Mouse (Mus musculus) cerebellum, adult 2 months (tissue): ENCODE results near the gene Rere. TPM values are rescaled to one million over a fixed set of nuclear protein-coding genes. Genes with fewer than 3 reads are reported as not detected.

Experiments
- DNase-seq, 2 experiments: peaks; one replicate each; pipeline ENCODE4 v3.0.0; 2021
- H3K27ac ChIP-seq: fragments of 200-500 bp; 2 replicates; pipeline ENCODE4 v1.5.1; 2012; ENCODE audit warnings: low read length, control low read depth, inconsistent platforms; ENCODE audit not compliant: insufficient read depth
- H3K27me3 ChIP-seq: fragments of 200-500 bp; 2 replicates; pipeline ENCODE4 v1.6.1; 2012; ENCODE audit warnings: inconsistent platforms, mild to moderate bottlenecking, low read length, moderate library complexity; ENCODE audit not compliant: control insufficient read depth, insufficient read depth
- H3K4me1 ChIP-seq: fragments of 200-500 bp; 2 replicates; pipeline ENCODE4 v1.6.1; 2011; ENCODE audit warnings: low read length; ENCODE audit not compliant: control insufficient read depth, insufficient read depth
- H3K4me3 ChIP-seq: fragments of 200-500 bp; replicated peaks from 2 replicates; pipeline ENCODE3; 2011; ENCODE audit warnings: mild to moderate bottlenecking, low read depth, low read length, control low read depth; ENCODE audit not compliant: insufficient read depth
- CTCF ChIP-seq: fragments of 200-500 bp; IDR thresholded peaks from 2 replicates; pipeline ENCODE4 v1.5.1; 2011; ENCODE audit warnings: low read depth, mild to moderate bottlenecking, control low read depth, low read length, moderate library complexity, borderline replicate concordance; ENCODE audit not compliant: insufficient read depth
- POLR2A ChIP-seq: fragments of 200-500 bp; IDR thresholded peaks from 2 replicates; pipeline ENCODE4 v1.6.1; 2011; ENCODE audit warnings: low read length, control low read depth, borderline replicate concordance; ENCODE audit not compliant: insufficient read depth
- WGBS: fragments of 180-500 bp; shearing (Covaris S2); methylation state at CpG from one replicate; pipeline ENCODE4 v1.1.7; 2018; 5-methylcytosine and 5-hydroxymethylcytosine counted together
- polyA plus RNA-seq: library from polyadenylated mRNA; depleted of rRNA; stranded (reverse); fragments of >200 nt; gene quantifications from 2 replicates; pipeline ENCODE4 v1.2.3, GENCODE M21; 2012

Rere gene
- polyA plus RNA-seq, 1 experiment: 69.1 TPM

DNA sequence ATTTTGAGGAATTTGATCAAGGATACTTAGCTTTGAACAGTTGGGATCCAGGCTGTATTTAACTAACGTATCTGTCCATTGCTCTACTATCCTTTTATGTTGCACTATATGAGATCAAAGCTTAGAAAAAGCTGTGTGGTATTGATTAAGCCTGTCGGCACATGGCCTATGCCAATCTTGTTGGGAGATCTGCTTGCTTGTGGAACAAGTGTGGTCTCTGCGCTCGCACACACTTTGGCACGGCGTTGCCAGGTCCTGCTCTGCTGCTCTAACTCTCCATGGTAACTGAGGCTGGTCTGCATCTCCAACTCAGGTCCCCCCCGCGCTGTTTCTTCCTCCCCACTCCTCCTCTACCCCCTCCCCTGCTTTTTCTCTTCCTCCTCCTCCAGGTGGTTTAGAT is 112.2 kb downstream of the Rere start:
- no peak for DNase-seq

DNA sequence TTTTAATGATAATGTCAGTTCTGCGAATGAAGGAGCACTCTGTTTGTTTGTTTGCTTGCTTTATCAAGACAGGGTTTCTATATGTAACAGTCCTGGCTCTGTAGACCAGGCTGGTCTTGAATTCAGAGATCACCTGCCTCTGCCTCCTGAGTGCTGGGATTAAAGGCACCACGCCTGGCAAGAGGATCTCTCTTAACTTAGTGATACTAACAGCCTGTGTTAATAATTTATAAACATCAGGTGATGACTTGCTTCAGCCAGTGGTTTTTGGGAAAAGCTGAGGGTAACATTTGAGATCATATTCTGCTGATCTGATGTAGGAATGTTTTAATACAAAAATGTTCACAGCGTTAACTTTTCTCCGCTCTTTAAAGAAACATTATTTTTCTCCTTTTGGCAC is 112.6 kb downstream of the Rere start:
- Histone ChIP-seq H3K27ac (no peak overlapping the region), H3K4me1 (peaks cover 24% of the 10 kb centered on the region), H3K27me3 (no peaks in the 10 kb centered on the region), H3K4me3 (no peak overlapping the region)
- TF ChIP-seq POLR2A (no peak), CTCF (no peak)
- 80% methylated on average over 4 of the region's 4 CpGs for WGBS
- no peak for DNase-seq

More for the DNA sequence above, 112.2 kb downstream of the Rere start:
- Histone ChIP-seq H3K27ac (no peak overlapping the region), H3K4me3 (no peak overlapping the region), H3K4me1 (peaks cover 22% of the 10 kb centered on the region), H3K27me3 (no peaks in the 10 kb centered on the region)
- TF ChIP-seq POLR2A: no peak
- TF ChIP-seq CTCF: no peak
- 41% methylated on average over 8 of the region's 8 CpGs for WGBS

DNA sequence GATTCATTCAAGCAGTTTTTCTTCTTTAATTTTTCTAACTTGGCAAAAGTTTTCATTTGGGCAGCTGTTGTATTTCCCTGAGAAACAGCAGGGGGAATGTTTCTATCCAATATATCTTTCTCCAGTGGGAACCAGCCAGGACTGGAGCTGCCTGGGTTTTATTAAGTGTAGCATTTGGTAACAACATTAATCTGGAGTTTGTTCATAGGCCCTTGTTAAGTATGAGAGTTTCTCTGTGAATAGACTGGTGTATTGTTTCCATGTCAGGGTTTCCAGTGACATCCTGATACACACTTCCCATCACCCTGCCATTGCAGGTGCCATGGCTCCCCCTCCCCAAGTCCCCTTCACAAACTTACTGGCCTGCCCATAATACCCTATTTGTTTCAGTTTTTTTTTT is 114.9 kb downstream of the Rere start:
- peaks cover 26% of the 10 kb centered on the region for H3K4me1 ChIP-seq
- TF ChIP-seq POLR2A: no peak
- TF ChIP-seq CTCF: no peak
- no peak overlapping the region for H3K4me3 ChIP-seq
- DNase-seq: no peak
- H3K27ac ChIP-seq: no peak overlapping the region
- no peaks in the 10 kb centered on the region for H3K27me3 ChIP-seq

DNA sequence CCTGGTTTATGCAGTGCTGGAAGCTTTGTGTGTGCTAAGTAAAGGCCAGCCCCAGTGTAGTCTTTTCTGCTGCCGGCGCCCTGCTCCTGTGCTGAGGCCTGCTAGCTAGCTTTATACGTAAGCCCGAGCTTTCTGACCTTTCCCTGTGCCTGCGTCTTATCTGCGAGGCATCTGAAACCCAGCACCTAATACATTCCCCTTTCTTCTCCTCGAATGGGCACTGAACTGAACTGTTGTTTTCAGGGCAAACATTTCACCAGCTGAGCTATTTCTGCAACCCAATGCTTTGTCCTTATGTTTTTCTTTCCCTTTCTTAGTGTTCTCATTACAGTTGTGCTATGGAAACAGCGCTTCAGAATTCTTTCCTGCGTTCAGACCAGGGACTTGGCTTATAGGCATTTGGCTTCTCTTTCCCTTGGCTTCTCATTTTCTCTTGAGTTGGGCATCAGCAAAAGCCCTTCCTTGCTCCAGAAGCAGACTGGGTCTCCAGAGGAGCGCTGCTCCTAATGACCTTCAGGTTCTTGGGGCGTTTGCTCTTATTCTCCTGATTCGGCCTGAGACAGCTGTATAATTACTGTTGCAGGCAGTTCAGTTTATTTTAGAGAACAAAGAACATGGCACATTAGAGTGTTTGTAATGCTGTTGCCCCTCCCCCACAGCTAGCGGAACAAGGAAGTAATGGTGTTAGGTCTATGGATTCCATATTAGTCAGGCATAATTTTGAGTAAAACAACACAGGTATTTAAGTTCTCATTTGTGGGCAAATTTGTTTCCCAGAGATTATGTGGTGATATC is 115.6 kb downstream of the Rere start:
- Histone ChIP-seq H3K4me1 (peaks cover 30% of the 10 kb centered on the region), H3K27ac (no peak overlapping the region; the same call in 1 of the 2 replicates), H3K27me3 (no peaks in the 10 kb centered on the region), H3K4me3 (no peak overlapping the region)
- TF ChIP-seq CTCF (no peak), POLR2A (no peak)
- 49% methylated on average over 13 of the region's 13 CpGs for WGBS
- DNase-seq: no peak

DNA sequence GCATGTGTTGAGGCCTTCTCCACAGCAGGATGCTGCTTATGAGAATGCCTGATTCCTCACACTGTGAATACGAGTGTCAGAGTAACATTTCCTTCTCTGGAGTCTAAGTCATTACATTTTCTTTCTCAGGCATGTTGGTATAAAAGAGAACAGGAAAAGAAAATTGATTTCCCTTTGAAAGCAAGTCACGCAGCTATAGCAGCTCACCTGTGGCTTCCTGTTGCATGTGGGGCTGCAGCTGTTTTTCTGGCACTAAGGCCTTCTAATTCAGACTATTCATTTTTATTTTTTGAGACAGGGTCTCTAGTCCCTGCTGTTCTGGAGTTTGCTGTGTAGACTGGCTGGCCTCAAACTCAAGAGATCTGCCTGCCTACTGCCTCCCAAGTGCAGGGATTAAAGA is 117.6 kb downstream of the Rere start:
- WGBS: 49% methylated on average over 2 of the region's 2 CpGs
- H3K27ac ChIP-seq: no peak overlapping the region

DNA sequence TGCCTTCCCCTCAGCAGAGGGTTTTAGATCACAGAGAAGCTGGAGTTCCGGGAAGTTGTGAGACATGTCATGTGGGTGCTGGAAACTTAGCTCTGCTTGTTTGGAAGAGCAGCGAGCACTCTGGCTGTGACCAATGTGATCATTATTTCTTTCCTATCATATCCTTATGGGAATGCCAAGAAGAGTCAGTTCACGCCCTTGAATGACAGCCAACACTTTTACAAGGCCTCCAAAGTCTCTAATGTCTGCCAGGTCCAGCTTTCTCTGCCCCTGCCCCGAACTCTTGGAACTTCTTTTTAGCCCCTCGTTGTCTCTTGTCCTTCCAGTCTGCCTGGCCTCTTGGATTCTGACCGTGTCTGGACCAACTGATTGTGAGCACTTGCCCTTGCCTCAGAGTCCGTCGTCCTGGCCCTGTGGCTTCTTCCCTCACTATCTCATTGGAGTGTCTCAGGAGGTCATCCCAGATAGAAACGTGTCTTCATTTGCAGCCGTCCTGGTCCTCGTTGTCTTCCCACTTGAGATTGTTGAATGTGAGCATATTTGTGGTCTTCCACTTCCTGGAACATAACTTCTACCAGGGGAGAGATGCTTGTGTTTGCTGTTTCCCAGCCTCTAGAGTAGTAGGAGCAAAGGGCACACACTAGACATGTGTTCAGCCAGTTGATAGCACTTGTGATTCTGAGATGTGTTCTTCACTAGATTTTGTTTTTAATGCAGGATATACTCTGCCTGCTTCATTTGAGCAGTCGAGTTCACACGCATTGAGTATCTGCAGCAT is 120.6 kb downstream of the Rere start:
- TF ChIP-seq CTCF (no peak), POLR2A (no peak)
- H3K27me3 ChIP-seq: no peaks in the 10 kb centered on the region
- peaks cover 37% of the 10 kb centered on the region for H3K4me1 ChIP-seq
- WGBS: 37% methylated on average over 13 of the region's 13 CpGs
- no peak for DNase-seq
- peak overlapping the region; percentile 3; the same call in 1 of the 2 replicates for H3K27ac ChIP-seq
- H3K4me3 ChIP-seq: no peak overlapping the region

More for the DNA sequence above, 117.6 kb downstream of the Rere start:
- Histone ChIP-seq H3K4me3 (no peak overlapping the region), H3K27me3 (no peaks in the 10 kb centered on the region), H3K4me1 (peaks cover 39% of the 10 kb centered on the region)
- no peak for TF ChIP-seq CTCF
- TF ChIP-seq POLR2A: no peak
- no peak for DNase-seq

DNA sequence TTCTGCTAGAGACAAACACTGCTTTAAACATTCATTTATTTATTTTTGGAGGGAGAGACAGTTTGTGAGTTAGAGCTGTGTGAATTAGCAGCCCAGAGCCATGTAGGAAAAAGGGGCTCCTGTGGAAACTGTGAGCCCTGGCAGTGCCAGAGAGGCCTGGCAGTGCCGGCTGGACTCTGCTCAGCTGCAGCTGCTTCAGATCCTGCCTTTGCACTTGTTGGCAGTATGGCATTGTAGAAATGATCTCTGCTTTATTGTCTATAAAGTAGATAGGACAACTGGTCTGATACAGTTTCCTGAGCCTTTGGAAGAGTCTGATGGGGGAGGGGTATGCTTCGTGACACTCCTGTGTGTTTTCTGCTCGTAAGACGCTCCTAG is 121.2 kb downstream of the Rere start:
- no peak overlapping the region for H3K27ac ChIP-seq

More for the DNA sequence above, 121.2 kb downstream of the Rere start:
- TF ChIP-seq POLR2A (no peak), CTCF (no peak)
- WGBS: 33% methylated on average over 4 of the region's 4 CpGs
- Histone ChIP-seq H3K4me3 (no peak overlapping the region), H3K27me3 (no peaks in the 10 kb centered on the region), H3K4me1 (peaks cover 38% of the 10 kb centered on the region)
- DNase-seq: peak; percentile 58 to 64
